Mouse (Mus musculus) cerebellum, adult 8-10 months (tissue): Measurements from ENCODE around the gene Eif3l.
"Not testable (repeated sequence)": the region's sequence is repeated elsewhere in the genome, so short reads cannot be mapped to it uniquely, and the experiment has no call there.

Experiments
- DNase-seq: peaks from one replicate; pipeline ENCODE4 v3.0.0; 2022

Eif3l gene

GRCm38 (mm10) chr15:79074913-79075532, at the start of gene Eif3l:
Gene Eif3l (plus strand): TSS chr15:79075179.
- peak; percentile 78 for DNase-seq

- no peak for DNase-seq
Observed at GRCm38 (mm10) chr15:79025687-79026308, 49.2 kb upstream of the Eif3l start.

GRCm38 (mm10) chr15:79026511-79027290, 48.3 kb upstream of the Eif3l start:
- peak; percentile 47 for DNase-seq

- peak; percentile 63 for DNase-seq
Observed at GRCm38 (mm10) chr15:79027291-79028205, 47.4 kb upstream of the Eif3l start.

DNA sequence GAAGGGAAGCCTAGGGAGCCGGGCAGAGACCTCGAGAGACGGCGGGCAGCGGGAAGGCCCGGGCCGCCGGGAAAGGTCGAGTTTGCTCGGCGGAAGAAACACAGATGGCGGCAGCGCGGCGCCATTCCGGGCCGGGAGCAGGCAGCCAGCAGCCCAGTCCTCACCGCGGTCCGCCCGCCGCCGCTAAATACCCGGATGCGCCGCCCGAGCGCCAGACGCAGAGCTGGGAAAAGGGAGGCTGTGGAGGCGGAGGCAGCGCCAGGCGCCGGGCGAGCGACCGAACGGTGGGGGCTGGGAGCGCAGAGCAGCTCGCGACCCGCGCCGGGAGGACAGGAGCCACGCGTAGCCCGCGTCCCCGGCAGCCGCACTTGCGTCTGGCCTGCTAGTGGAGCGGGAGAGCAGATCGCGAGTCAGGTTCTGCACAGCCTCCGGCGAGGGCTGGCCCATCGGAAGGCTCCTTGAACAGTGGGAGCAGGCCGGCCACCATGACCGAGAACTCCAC, 46.7 kb upstream of the Eif3l start, which contains the start of gene H1f0:
Gene H1f0 (plus strand): TSS at position 214 of the 502 bp plus-strand sequence.
- DNase-seq: peak; percentile 95

GRCm38 (mm10) chr15:79028823-79029484, 46.0 kb upstream of the Eif3l start:
- no peak for DNase-seq

- no peak for DNase-seq
Observed at GRCm38 (mm10) chr15:79029519-79030241, 45.3 kb upstream of the Eif3l start.

GRCm38 (mm10) chr15:79030551-79031435, 44.2 kb upstream of the Eif3l start:
- DNase-seq: peak; percentile 83

GRCm38 (mm10) chr15:79031908-79032307, 43.1 kb upstream of the Eif3l start:
- DNase-seq: not testable (repeated sequence)

- DNase-seq: peak; percentile 82
Observed at GRCm38 (mm10) chr15:79037913-79038328, 37.1 kb upstream of the Eif3l start.

GRCm38 (mm10) chr15:79038331-79038730, 36.6 kb upstream of the Eif3l start:
- DNase-seq: no peak

DNA sequence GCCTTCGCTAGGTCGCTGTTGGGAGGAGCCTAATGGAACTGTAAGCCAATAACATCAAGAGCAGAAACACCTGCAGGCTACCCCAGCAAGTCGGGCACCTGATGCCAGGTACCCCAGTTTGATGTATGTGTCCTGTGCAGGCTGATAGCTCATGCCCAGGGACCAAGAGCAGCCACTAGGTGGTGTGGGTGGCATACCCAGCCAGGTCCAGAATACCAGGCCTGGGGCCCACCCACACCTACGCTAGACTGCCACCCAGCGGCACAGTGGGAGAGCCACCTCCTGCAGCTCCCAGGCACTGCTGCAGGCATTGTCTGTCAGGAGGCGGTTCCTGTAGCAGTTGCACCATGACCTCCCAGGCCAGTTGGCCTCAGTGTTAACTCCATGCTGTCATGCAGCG, 36.1 kb upstream of the Eif3l start:
- no peak for DNase-seq

DNA sequence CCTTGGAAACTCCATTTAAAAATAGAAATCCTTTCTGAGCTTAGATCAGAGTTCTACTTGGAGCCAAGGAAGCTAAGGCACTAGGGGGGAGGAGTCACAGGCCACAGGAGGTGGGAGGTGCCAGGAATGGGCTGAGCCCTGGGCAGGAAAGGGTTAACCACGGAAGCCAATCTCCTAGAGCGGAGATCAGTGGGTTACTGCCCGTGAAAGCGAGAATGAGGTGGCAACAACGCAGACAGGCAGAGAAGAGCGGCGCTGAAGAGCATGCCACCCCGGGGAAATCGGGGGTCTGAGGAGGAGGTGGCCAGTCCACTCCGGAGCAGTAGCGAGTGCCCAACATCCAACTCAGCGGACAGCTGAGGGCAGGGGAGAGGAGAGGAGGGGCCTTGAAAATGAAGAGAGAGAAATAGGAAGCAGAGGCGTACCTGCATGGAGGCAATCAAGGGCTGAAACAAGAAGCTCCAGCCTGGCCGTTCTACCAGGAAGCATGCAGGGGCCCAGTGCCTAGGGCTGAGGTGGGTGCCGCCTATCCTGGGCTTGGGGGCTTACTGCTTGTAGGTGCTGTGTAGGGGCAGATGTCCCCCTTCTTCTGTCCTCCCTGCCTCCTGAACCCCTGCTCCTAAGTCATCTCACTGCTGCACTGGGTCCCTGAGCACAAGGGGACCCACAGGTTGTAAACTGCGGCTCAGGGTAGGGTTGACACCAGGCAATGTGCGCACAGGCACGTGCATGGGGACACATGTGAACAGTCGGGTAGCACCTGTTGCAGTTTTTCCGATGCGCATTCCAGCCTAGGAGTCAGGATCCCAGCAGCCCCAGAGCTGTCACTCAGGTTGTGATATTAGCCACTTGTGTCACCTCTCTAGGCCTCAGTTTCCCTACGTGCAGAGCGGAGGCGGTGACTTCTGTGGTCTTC, 34.2 kb upstream of the Eif3l start:
- DNase-seq: no peak

GRCm38 (mm10) chr15:79041585-79041984, 33.4 kb upstream of the Eif3l start, which contains the start of gene Galr3:
Gene Galr3 (plus strand): TSS chr15:79041885.
- DNase-seq: no peak

GRCm38 (mm10) chr15:79042721-79043491, 32.1 kb upstream of the Eif3l start:
- peak; percentile 53 for DNase-seq

- no peak for DNase-seq
Observed at GRCm38 (mm10) chr15:79044837-79045236, 30.1 kb upstream of the Eif3l start.

- DNase-seq: no peak
Observed at GRCm38 (mm10) chr15:79048186-79048585, 26.8 kb upstream of the Eif3l start.
